Mouse (Mus musculus) T-helper 17 cell (primary cell): ENCODE data around the gene Rag1.

Source experiments
- in situ Hi-C, 2 experiments: fragments of 300-600 bp; cut with MboI, MseI; formaldehyde crosslinking; loops; 1 replicate in 1 of 2; 2 replicates in 1 of 2; pipeline ENCODE4 v1.15.1; 2025; ENCODE audit warnings: high pct_unique_total_duplicates in 2 of 2

The Rag1 gene

DNA sequence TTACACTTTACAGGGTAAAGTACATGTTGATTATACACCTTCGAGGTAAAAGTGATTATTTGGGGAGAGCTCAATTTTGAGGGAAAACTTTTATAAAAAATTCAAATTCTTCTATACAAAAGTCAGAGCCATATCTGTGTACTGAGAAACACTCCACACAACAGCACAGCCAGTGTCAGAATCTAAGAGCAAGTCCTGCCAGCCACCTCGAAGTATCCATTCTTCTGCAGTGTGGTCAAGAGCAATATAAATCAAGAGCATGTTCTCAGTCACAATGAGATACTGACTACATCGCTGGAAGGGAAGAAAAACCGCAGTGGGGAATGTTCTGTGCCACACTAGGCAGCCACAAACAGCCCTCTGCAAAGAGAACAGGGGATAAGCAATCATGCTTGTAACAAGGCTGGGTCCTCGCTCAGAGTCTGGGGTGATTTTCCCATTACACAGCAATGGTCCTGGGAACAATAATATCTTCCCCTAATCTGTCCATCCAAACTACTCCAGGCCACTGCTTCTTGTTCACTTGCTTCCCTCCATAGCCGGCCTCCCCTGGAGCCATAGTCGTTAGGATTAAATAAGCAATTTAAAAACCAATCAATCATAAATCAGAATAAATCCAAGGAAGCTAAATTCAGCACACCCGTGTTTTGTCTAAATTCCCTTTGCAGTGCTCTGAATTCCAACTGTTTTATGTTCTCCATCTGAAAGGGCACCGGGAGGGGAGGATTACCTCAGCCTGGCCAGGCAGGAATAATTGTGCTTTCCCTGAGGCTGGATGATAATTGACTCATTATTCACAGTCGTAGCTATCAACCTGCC, 57.1 kb downstream of the Rag1 start:
- in situ Hi-C loops = no loop called here

DNA sequence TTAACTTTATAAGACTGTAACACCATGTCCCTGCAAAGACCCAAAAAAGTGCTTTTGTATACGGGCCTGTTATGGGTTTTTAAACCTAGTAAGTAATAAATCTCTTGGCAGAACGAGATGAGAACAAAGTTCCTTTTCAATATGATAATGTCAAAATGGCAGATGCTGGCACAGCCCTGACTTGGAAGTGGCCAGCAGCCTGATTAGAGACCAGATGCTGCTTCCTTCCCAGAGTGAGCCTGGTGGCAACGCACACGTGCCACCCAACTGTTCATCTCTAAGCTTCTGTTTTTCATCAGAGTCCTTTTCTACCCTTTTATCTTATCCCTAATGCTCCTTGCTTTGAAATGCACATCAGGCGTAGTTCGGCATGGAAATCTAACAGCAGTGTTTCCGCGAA, 57.9 kb downstream of the Rag1 start:
- in situ Hi-C loops = no loop called here
